Mouse (Mus musculus): ENCODE data around the gene Zfp114.

Gene Zfp114

DNA sequence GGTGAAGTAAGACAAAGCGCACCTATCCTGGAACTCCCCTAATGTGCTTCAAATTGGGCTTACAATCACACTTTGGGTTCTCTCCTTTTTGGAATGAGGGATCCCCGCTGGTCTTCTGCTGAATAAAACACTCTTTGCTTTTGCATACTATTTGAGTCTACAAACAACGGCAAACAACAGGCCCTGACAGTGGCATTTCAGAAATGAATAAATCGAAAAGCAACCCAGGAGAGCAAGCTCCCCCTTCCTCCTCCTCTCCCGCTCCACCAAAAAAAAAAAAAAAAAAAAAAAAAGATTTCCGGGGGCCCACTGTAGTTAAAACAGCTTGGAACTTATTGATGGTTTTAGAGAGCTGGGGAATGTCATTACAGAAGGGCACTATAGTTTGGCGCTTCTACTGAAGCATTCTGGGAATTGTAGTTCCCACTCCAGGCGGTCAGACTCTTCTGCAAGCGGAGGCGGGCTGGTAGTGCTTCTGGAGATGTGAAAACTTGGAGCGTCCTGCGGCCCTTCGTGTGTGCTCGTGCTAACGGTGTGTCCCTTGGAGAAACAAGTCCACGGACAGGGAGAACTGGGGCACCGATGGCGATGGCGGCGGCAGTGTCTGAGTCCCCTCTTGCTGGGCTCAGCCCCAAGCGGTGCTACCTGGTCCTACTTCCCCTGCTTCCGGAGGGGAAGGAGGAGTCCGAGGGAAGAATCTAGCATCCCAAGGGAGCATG, at the start of gene Zfp114:
TSS of gene Zfp114 (plus strand) at position 443 of the 719 bp plus-strand sequence.
- peak; percentile 54 to 68 for DNase-seq

DNA sequence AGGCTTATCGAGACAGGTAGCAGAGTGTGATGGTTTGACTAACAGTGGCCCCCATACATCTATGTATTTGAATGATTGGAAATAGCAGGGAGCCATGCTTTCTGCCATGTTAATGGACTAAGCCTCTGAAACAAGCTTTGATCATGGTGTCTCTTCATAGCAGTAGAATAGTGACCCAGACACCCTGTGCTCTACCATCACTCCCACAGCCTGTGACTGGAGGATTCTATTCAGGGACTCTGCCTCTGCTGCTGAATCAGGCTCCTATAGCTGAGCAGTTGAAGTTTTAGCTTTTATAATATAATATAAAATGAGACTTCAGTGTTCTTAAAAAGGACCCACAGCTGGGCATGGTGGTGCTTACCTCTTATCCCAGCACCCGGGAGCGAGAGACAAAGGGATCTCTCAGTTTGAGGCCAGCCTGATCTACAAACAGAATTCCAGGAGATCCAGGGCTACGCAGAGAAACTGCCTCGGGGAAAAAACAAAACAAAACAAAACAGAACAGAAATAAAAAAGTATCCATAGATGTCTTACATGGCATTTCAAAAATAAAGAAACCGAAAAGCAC, 41.4 kb upstream of the Zfp114 start:
- DNase-seq, result no peak

DNA sequence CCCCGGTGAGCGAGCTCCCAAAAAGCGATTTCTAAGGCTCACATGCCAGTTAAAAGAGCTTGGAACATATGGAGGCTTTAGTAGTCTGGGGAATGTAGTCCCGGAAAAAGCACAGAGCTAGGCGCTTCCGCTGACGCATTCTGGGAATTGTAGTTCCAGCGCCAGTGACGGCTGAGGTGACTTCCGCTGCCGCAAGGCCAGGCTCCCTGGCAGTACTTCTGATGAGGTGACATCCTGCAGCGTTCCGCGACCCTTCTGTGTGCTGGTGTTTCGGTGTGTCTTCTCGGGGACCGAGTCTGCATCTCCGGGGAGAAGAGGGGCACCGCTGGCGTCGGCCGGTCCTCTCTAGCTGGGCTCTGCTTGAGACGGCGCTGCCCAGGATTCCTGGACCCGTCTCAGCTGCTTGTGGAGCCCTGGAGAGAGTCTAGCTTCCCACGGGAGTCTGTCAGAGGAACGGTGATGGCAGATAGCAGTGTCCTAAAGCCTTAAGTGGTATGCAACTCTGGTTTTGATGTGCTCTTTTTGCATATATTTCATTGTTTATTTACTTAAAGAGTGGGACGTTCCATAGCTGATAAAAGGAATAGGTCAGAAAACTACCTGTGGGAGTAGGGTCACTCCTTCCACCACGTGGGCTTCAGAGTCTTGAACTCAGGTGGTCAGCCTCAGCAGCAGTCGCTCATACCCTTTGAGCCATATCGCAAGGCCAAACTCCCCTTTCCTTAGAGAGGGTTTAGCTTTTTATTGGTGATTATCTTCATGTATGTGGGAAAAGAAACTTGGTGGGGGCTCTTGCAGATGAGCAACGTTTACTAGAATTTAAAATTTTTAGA, 40.6 kb upstream of the Zfp114 start, which contains the start of gene Zfp235:
TSS of gene Zfp235 (plus strand) at position 174 of the 833 bp plus-strand sequence.
- peak; percentile 91 to 92 for DNase-seq

- no peak for DNase-seq
These were observed 32.3 kb upstream of the Zfp114 start for GRCm38 (mm10) chr7:24142566-24142965.

DNA sequence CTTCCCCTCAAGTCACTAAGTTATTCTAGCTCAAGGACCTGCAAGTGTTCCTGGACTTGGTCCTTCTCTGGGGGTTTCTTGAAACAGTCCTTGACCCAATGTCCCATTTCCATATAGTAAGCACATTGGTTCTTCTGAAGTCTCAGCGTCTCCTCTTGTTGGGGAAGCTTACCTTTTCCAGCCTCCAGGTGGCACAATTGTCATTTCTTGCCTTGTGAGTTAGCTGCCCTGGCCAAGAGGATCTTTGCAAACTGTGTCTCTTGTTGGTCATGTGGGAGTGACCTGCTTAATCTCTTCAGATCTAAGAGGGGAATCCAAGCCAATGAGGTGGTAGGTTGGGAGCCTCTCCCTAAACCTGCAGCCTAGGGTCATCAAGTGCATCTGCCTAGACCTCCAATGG, 21.6 kb upstream of the Zfp114 start:
- DNase-seq, result peak; percentile 21 to 68

DNA sequence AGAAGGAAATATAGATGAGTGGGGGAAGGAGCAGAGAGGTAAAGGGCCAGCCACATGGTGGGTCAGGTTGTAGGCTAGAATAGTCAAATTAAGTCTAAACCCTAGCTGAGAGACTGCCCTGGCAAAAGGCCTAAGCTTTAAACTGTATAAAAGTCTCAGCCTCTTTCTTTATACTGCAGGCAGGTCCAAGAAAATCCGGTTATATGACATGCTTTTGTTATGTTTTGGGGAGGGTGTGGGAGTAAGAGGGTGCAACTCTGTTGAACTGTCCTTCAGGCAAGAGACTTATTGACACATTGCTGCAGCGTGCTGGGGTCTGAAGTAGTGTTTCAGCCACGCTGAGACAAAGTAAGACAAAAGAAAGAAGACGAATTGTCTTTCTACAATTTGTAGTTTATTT, 2.7 kb upstream of the Zfp114 start:
- no peak for DNase-seq

DNA sequence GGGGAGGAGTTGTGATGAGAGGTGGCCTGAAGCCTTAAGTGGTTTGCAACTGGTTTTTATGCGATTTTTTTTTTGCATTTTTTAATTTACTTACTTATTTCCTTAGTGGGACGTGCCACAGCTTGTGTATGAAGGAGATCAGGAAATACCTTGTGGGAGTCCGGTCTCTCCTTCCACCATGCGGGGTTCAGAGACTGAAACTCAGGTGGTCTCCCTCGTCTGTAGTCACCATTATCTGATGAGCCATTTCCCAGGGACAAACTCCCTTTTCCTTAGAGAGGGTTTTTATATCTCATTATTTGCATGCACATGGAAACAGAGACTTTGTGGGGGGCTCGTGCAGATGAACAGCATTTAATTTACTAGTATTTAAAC, 464 bp downstream of the Zfp114 start:
- DNase-seq, result no peak

- no peak for DNase-seq
These were observed 12.8 kb downstream of the Zfp114 start for GRCm38 (mm10) chr7:24187611-24188010.

DNA sequence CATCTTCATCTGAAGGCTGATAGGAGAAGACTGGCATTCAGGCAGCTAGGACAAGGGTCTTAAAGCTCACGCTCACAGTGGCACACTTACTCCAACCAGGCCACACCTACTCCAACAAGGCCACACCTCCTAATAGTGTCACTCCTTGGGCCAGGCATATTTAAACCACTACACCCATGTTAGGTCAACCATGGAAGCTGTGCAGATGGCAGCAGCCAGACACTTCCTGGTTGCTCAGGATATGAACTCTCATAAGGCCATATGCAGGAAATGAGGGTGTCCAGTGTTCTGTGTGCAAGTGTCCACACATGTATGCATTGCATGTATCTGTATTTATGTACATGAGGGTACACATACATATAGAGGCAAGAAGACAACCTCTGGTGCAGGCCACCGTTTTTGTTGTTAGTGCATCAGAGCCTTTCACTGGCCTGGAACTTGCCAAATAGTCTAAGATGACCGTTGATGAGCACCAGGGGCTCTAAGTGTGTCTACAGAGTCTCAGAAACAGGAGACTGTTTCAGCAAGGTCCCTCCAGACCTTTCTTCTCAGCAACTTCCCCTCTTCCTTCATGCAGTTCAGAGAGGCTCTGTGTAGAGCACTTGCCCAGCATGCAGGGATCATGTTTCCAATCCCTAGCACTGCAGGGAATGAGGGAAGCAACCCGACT, 14.2 kb downstream of the Zfp114 start:
- DNase-seq, result no peak

DNA sequence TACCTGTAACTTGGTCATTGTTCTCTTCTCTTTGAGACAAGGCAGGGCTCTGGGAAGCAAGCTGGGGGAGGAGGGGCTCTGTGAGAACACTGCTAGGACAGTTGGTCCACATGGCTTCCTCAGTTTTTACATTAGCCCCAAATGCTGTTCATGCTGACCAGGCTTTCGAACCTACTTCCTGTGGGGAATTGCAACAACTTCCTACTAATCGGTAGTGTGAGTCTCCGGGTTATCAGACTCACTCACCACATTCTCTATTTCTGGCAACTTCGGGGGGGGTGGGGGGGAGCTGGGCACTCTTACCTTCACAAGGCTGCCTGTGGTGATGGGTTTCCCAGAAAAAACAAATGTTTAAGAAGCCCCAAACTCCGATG, 14.7 kb downstream of the Zfp114 start:
- no peak for DNase-seq

- no peak for DNase-seq
These were observed 16.5 kb downstream of the Zfp114 start for GRCm38 (mm10) chr7:24191361-24191760.

- no peak for DNase-seq
These were observed 18.3 kb downstream of the Zfp114 start for GRCm38 (mm10) chr7:24193157-24193556.

GRCm38 (mm10) chr7:24196961-24197360, 22.1 kb downstream of the Zfp114 start:
- DNase-seq, result no peak

DNA sequence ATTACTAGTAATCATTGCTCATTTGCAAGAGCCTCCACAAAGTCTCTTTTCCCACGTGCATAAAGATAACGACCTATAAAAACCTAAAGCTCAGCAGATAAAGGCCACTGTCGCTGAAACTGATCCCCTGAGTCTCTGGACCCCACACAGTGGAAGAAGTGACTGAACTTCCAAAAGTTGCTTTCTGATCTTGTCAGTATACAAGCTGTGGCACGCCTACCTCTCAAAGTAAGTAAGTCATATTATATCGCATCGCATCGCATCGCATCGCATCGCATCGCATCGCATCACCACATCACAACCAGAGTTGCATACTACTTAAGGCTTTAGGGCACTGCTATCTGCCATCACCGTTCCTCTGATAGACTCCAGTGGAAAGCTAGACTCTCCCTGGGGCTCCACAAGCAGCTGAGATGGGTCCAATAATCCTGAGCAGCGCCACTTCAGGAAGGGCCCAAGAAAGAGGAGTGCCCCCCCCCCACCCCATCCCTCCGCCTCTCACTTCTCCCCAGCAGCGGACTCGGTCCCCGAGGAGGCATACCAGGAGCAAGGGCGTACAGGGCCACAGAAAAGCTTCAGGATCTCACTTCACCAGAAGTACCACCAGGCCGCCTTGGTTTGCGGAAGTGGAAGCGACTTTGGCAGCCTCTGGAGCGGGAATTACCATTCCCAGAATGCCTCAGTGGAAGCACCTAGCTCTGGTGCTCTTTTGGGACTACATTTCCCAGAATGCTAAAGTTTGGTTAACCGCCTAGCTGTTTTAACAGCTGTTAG, 32.8 kb downstream of the Zfp114 start:
- peak; percentile 79 to 85 for DNase-seq

DNA sequence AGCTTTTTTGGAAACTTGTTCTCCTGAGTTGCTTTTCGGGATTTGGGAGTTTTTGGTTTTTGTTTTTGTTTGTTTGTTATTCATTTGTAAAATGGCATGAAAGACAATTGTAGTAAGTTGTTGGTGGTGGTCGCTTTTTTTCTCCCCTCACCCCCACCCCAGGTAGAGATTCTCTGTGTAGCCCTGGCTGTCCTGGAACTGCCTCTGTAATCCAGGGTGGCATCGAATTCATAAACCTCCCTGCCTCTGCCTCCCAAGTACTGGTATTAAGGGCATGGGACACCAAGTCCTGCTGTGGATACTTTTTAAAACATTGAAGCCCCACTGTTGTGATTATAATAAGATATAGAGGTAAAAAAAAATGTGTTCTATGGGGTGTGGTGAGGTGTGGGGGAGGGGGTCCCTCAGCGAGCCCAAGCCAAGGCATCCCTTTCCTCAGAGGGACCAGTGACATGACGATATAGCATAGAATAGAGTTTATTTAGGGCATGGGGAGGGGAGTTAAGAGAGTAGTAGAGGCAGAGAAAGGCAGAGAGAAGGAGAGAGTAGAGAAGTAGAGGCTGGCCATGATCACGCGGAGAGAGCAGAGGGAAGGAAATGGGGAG, 33.5 kb downstream of the Zfp114 start:
- no peak for DNase-seq

GRCm38 (mm10) chr7:24210296-24210695, 35.4 kb downstream of the Zfp114 start:
- no peak for DNase-seq

- no peak for DNase-seq
These were observed 36.5 kb downstream of the Zfp114 start, which contains the start of gene Zfp111 for GRCm38 (mm10) chr7:24211343-24211742. Gene Zfp111 (minus strand): TSS chr7:24211443.
